Mouse (Mus musculus) heart, embryonic 13.5 days (tissue): ENCODE data around the gene Pip5k1a. TPM values are rescaled to one million over a fixed set of nuclear protein-coding genes. Genes with fewer than 3 reads are reported as not detected.

Experiments used
- ATAC-seq: fragments of 200-750 bp; cut with Nextera tagmentation; 2 replicates; pipeline ENCODE4 v1.8.0; 2017; ENCODE audit warnings: moderate TSS enrichment; ENCODE audit not compliant: insufficient number of reproducible peaks, low FRiP score, low TSS enrichment; ENCODE audit errors: extremely low read depth
- H3K27ac ChIP-seq: fragments of 300-500 bp; sonication (generic); replicated peaks from 2 replicates; pipeline ENCODE4 v1.5.1; 2015; ENCODE audit warnings: moderate library complexity, mild to moderate bottlenecking, inconsistent platforms
- H3K27me3 ChIP-seq: fragments of 300-500 bp; sonication (generic); replicated peaks from 2 replicates; pipeline ENCODE4 v1.6.1; 2015; ENCODE audit warnings: mild to moderate bottlenecking, inconsistent platforms
- H3K36me3 ChIP-seq: fragments of 300-500 bp; sonication (generic); 2 replicates; pipeline ENCODE4 v1.6.1; 2015; ENCODE audit warnings: mild to moderate bottlenecking, inconsistent platforms
- H3K4me1 ChIP-seq: fragments of 300-500 bp; sonication (generic); 2 replicates; pipeline ENCODE4 v1.6.1; 2015; ENCODE audit warnings: inconsistent platforms
- H3K4me2 ChIP-seq: fragments of 300-500 bp; sonication (generic); 2 replicates; pipeline ENCODE4 v1.6.1; 2015; ENCODE audit warnings: inconsistent platforms, mild to moderate bottlenecking, moderate library complexity
- H3K4me3 ChIP-seq: fragments of 300-500 bp; sonication (generic); 2 replicates; pipeline ENCODE4 v1.5.1; 2015; ENCODE audit warnings: moderate library complexity, mild to moderate bottlenecking, inconsistent platforms
- H3K9ac ChIP-seq: fragments of 300-500 bp; sonication (generic); 2 replicates; pipeline ENCODE4 v1.6.1; 2015; ENCODE audit warnings: inconsistent platforms, mild to moderate bottlenecking, moderate library complexity
- H3K9me3 ChIP-seq: fragments of 300-500 bp; sonication (generic); 2 replicates; pipeline ENCODE4 v1.6.1; 2016; ENCODE audit warnings: inconsistent platforms
- WGBS: fragments of 180-500 bp; shearing (Covaris S2); methylation state at CpG from one replicate; pipeline ENCODE4 v1.1.7; 2015; ENCODE audit warnings: mixed read lengths; 5-methylcytosine and 5-hydroxymethylcytosine counted together
- polyA plus RNA-seq: library from polyadenylated mRNA; unstranded; fragments of >200 nt; fragmentation: Nextera tagmentation; extraction: Ambion mirVana; gene quantifications from 2 replicates; pipeline ENCODE4 v1.2.1, GENCODE M21; 2015

The Pip5k1a gene
- polyA plus RNA-seq, 1 experiment from 2014 or later: 16.4 TPM

DNA sequence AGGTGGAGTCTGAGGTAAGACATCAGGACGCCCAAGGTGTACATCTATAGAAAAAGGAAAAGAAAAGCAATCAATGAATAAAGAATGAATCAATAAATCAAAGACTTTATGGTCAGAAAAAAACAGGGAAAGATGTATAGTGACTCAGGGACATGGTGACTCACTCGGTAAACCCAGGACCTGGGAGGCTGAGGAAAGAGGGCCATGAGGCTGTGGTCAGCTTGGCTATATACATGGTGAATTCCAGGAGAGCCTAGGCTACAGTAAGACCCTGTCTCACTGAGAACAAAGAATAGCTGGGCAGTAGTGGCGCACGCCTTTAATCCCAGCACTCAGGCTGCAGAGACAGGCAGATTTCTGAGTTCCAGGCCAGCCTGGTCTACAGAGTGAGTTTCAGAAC lies 43.0 kb downstream of the Pip5k1a start:
- H3K36me3 ChIP-seq: peaks cover 99% of the 10 kb centered on the region
- no peak overlapping the region for H3K9ac ChIP-seq
- 92% methylated on average over 4 of the region's 4 CpGs for WGBS
- H3K4me1 ChIP-seq: peaks cover 4% of the 10 kb centered on the region; the same call in 1 of the 2 replicates
- H3K4me3 ChIP-seq: no peak overlapping the region
- H3K27me3 ChIP-seq: no peaks in the 10 kb centered on the region
- ATAC-seq: no peak
- H3K4me2 ChIP-seq: no peak overlapping the region
- no peaks in the 10 kb centered on the region for H3K9me3 ChIP-seq
- no peak overlapping the region for H3K27ac ChIP-seq

- Histone ChIP-seq H3K27ac (no peak overlapping the region), H3K4me2 (no peak overlapping the region), H3K9ac (no peak overlapping the region), H3K27me3 (no peaks in the 10 kb centered on the region), H3K4me1 (peaks cover 32% of the 10 kb centered on the region), H3K9me3 (no peaks in the 10 kb centered on the region), H3K4me3 (no peak overlapping the region), H3K36me3 (peaks cover 56% of the 10 kb centered on the region)
- no peak for ATAC-seq
- 75% methylated on average over 8 of the region's 8 CpGs for WGBS
Observed at GRCm38 (mm10) chr3:95058078-95058477, 48.7 kb downstream of the Pip5k1a start.

DNA sequence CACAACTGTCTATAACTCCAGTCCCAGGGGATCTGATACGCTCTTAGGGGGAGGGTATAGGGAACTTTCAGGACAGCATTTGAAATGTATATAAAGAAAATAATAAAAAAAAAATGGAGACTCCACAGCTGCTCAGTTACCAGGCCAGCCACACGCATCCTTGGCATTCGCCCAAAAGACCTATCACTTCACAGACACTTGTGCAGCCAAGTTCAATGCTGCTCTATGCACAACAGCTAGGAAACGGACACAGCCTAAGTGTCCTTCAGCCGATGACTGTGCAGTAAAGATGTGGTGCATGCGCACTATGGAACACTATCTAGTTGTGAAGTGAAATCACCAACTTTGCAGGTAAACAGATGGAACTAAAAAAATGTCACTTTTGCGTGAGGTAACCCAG lies 50.5 kb downstream of the Pip5k1a start:
- no peak; the same call in 1 of the 2 replicates for ATAC-seq

DNA sequence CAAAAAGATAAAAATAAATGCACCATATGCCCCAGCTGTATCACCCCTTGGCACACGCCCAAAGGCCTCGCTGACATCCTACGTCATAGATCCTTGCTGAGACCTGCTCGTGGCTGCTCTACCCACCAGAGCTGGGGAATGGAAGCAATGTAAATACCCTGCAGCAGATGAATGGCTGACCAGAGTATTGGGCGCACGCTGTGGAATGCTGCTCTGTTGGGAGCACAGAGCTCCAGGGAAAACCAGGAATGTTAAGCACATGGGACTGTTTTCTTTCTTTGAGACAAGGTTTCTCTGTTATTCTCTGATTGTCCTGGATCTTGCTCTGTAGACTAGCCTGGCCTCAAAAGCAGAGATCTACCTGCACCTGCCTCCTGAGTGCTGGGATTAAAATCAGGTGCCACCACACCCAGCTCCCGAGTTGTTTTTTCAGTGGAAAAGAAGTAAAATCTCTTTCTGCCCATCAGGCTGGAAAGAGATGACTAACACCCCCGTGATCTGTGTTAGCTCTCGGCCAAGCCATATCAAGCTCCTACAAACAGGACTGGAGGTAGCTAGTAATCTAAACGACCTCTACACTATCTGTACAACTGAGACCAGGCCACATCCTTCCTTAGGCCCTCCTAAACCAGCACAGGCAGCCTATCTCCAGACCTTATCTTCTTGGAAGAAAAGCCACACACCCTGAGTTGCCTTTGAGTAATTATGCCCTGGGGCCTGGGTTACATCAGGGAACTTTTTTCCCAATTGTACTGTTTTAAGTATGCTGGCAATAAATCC lies 52.1 kb downstream of the Pip5k1a start:
- no peak overlapping the region for H3K4me3 ChIP-seq
- peak overlapping the region; percentile 85 for H3K27ac ChIP-seq
- WGBS: 8% methylated on average over 10 of the region's 10 CpGs
- ATAC-seq: peak; percentile 59
- peaks cover 32% of the 10 kb centered on the region for H3K4me1 ChIP-seq
- H3K4me2 ChIP-seq: peak overlapping the region; percentile 40
- no peaks in the 10 kb centered on the region for H3K9me3 ChIP-seq
- H3K36me3 ChIP-seq: peaks cover 22% of the 10 kb centered on the region
- no peaks in the 10 kb centered on the region for H3K27me3 ChIP-seq
- peak overlapping the region; percentile 8; the same call in 1 of the 2 replicates for H3K9ac ChIP-seq

More for the DNA sequence above, 50.5 kb downstream of the Pip5k1a start:
- H3K36me3 ChIP-seq: peaks cover 38% of the 10 kb centered on the region
- no peaks in the 10 kb centered on the region for H3K9me3 ChIP-seq
- 59% methylated on average over 7 of the region's 7 CpGs for WGBS
- H3K4me1 ChIP-seq: peaks cover 32% of the 10 kb centered on the region
- no peak overlapping the region for H3K4me3 ChIP-seq
- H3K27me3 ChIP-seq: no peaks in the 10 kb centered on the region
- 0 out of 2 replicates have a peak overlapping the region, but pooled peaks have one; percentile 33 for H3K9ac ChIP-seq
- no peak overlapping the region for H3K4me2 ChIP-seq
- H3K27ac ChIP-seq: peak overlapping the region; percentile 43

GRCm38 (mm10) chr3:95053701-95054100 lies 53.0 kb downstream of the Pip5k1a start:
- no peaks in the 10 kb centered on the region for H3K27me3 ChIP-seq
- no peak for ATAC-seq

GRCm38 (mm10) chr3:95052959-95053358 lies 53.8 kb downstream of the Pip5k1a start:
- 32% methylated on average over 1 of the region's 1 CpGs for whole genome bisulfite sequencing

More at GRCm38 (mm10) chr3:95053701-95054100, 53.0 kb downstream of the Pip5k1a start:
- peaks cover 12% of the 10 kb centered on the region for H3K36me3 ChIP-seq
- H3K4me3 ChIP-seq: no peak overlapping the region
- no peak overlapping the region for H3K9ac ChIP-seq
- 43% methylated on average over 3 of the region's 3 CpGs for WGBS
- H3K27ac ChIP-seq: peak overlapping the region; percentile 66
- H3K9me3 ChIP-seq: no peaks in the 10 kb centered on the region
- no peak overlapping the region for H3K4me2 ChIP-seq
- H3K4me1 ChIP-seq: peaks cover 32% of the 10 kb centered on the region

GRCm38 (mm10) chr3:95047914-95048313 lies 58.8 kb downstream of the Pip5k1a start:
- peaks cover 1% of the 10 kb centered on the region for H3K4me1 ChIP-seq
- H3K27me3 ChIP-seq: no peaks in the 10 kb centered on the region
- no peaks in the 10 kb centered on the region for H3K36me3 ChIP-seq
- no peak overlapping the region for H3K4me3 ChIP-seq
- H3K27ac ChIP-seq: no peak overlapping the region
- no peak overlapping the region for H3K9ac ChIP-seq
- 69% methylated on average over 3 of the region's 3 CpGs for WGBS
- no peak; the same call in 1 of the 2 replicates for ATAC-seq
- no peaks in the 10 kb centered on the region for H3K9me3 ChIP-seq
- H3K4me2 ChIP-seq: no peak overlapping the region

More at GRCm38 (mm10) chr3:95052959-95053358, 53.8 kb downstream of the Pip5k1a start:
- no peak for ATAC-seq
- no peak overlapping the region for H3K9ac ChIP-seq
- peaks cover 32% of the 10 kb centered on the region for H3K4me1 ChIP-seq
- no peaks in the 10 kb centered on the region for H3K9me3 ChIP-seq
- H3K4me2 ChIP-seq: no peak overlapping the region
- no peak overlapping the region for H3K4me3 ChIP-seq
- H3K27ac ChIP-seq: no peak overlapping the region
- peaks cover 5% of the 10 kb centered on the region for H3K36me3 ChIP-seq
- H3K27me3 ChIP-seq: no peaks in the 10 kb centered on the region

DNA sequence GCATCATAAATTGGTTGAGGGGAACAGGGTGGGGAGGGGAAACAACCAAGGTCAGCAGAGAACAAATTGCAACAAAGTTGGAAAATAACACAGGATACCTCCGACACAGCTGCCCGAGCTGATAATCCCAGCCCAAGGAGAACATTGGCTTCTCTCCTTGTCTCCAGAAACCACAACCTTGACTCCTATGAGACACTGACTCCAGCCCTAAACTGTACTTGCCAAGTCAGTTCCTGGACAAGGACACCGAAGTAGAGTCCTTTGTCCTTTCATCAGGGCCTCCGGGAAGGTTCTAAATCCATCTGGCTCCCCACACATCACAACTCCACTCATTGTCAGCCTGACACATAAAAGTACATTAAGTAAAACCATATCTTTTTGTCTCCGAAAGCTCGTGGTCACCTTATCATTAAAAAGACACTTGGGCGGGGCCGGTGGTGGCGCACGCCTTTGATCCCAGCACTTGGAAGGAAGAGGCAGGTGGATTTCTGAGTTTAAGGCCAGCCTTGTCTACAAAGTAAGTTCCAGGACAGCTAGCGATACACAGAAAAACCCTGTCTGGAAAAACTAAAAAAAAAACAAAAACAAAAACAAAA lies 60.2 kb downstream of the Pip5k1a start:
- no peak overlapping the region for H3K4me2 ChIP-seq
- H3K27me3 ChIP-seq: no peaks in the 10 kb centered on the region
- peaks cover 8% of the 10 kb centered on the region for H3K4me1 ChIP-seq
- no peaks in the 10 kb centered on the region for H3K9me3 ChIP-seq
- no peak overlapping the region for H3K9ac ChIP-seq
- H3K4me3 ChIP-seq: no peak overlapping the region
- no peak for ATAC-seq
- WGBS: 73% methylated on average over 11 of the region's 11 CpGs
- no peak overlapping the region for H3K27ac ChIP-seq
- no peaks in the 10 kb centered on the region for H3K36me3 ChIP-seq

- 71% methylated on average over 6 of the region's 6 CpGs for WGBS
- ATAC-seq: no peak
- Histone ChIP-seq H3K4me1 (peaks cover 13% of the 10 kb centered on the region), H3K27me3 (no peaks in the 10 kb centered on the region), H3K4me3 (no peak overlapping the region; the same call in 1 of the 2 replicates), H3K9ac (no peak overlapping the region), H3K27ac (no peak overlapping the region), H3K4me2 (no peak overlapping the region; the same call in 1 of the 2 replicates), H3K36me3 (peaks cover 15% of the 10 kb centered on the region), H3K9me3 (no peaks in the 10 kb centered on the region)
Observed at GRCm38 (mm10) chr3:95043251-95043650, 63.5 kb downstream of the Pip5k1a start.

- 28% methylated on average over 7 of the region's 7 CpGs for WGBS
- peak overlapping the region; percentile 77 for H3K4me2 ChIP-seq
- H3K36me3 ChIP-seq: peaks cover 20% of the 10 kb centered on the region
- H3K4me3 ChIP-seq: peak overlapping the region; percentile 89
- peak overlapping the region; percentile 96 for H3K9ac ChIP-seq
- no peaks in the 10 kb centered on the region for H3K9me3 ChIP-seq
- peak overlapping the region; percentile 74 for H3K27ac ChIP-seq
- no peaks in the 10 kb centered on the region for H3K27me3 ChIP-seq
- no peak for ATAC-seq
- peaks cover 13% of the 10 kb centered on the region for H3K4me1 ChIP-seq
Observed at GRCm38 (mm10) chr3:95042838-95043229, 63.9 kb downstream of the Pip5k1a start.

DNA sequence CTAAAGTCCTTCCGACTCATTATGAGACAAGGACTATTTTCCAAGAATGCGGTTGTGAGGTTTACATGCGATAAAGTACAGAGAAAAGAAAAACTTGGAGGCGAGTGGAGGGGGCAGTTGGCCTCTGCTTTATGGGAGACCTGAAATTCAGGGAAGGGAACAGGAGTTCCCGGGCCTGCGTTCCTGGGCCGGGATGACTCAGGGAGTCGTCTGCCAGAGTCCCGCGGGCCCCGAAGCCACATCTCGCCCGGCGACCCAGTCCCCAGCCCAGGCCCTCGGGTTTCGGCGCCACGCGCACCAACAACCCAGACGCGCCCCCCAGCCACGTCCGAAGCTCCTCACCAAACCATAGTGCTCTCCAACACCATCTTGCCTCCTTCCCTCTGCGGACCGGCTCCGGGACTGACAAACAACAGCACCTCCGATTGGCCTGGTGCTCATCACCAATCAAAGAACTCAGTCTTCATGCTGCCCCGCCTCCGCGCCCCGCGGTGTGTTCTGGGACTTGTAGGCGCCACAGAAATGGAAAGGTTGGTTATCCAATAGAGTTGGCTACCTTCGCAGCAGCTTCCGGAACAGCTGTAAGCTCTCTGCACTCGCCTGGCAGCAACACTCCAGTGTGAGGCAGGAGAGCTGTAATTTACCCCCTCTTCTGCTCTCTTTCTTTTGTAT lies 64.4 kb downstream of the Pip5k1a start, which contains the start of gene Psmd4:
TSS of gene Psmd4 (minus strand) at position 449 of the 672 bp plus-strand sequence.
- under 1% methylated on average over 36 of the region's 36 CpGs for WGBS
- H3K27me3 ChIP-seq: no peaks in the 10 kb centered on the region
- peaks cover 25% of the 10 kb centered on the region for H3K36me3 ChIP-seq
- peak within 1 kb of the TSS; percentile 89 for H3K4me3 ChIP-seq
- peak; percentile 97 for ATAC-seq
- peak within 1 kb of the TSS; percentile 96 for H3K9ac ChIP-seq
- H3K4me2 ChIP-seq: peak within 1 kb of the TSS; percentile 77
- peak within 1 kb of the TSS; percentile 74 for H3K27ac ChIP-seq
- H3K9me3 ChIP-seq: no peaks in the 10 kb centered on the region
- H3K4me1 ChIP-seq: peaks cover 13% of the 10 kb centered on the region
